Mouse (Mus musculus) midbrain, embryonic 15.5 days (tissue): ENCODE measurements around the gene Vapb. TPM values are rescaled to one million over a fixed set of nuclear protein-coding genes. Genes with fewer than 3 reads are reported as not detected.

Experiments
- ATAC-seq: fragments of 200-750 bp; cut with Nextera tagmentation; replicated peaks from 2 replicates; pipeline ENCODE4 v1.8.0; 2017; ENCODE audit warnings: moderate TSS enrichment
- H3K27ac ChIP-seq: fragments of 300-500 bp; sonication (generic); 2 replicates; pipeline ENCODE4 v1.5.1; 2015; ENCODE audit warnings: mild to moderate bottlenecking, inconsistent platforms
- H3K27me3 ChIP-seq: fragments of 300-500 bp; sonication (generic); replicated peaks from 2 replicates; pipeline ENCODE4 v1.6.1; 2015; ENCODE audit warnings: inconsistent platforms
- H3K36me3 ChIP-seq: fragments of 300-500 bp; sonication (generic); replicated peaks from 2 replicates; pipeline ENCODE4 v1.6.1; 2015; ENCODE audit warnings: inconsistent platforms
- H3K4me1 ChIP-seq: fragments of 300-500 bp; sonication (generic); 2 replicates; pipeline ENCODE4 v1.6.1; 2015; ENCODE audit warnings: inconsistent platforms
- H3K4me2 ChIP-seq: fragments of 300-500 bp; sonication (generic); 2 replicates; pipeline ENCODE4 v1.6.1; 2015; ENCODE audit warnings: inconsistent platforms, mild to moderate bottlenecking, moderate library complexity
- H3K4me3 ChIP-seq: fragments of 300-500 bp; sonication (generic); 2 replicates; pipeline ENCODE4 v1.5.1; 2015; ENCODE audit warnings: mild to moderate bottlenecking, inconsistent platforms
- H3K9ac ChIP-seq: fragments of 300-500 bp; sonication (generic); 2 replicates; pipeline ENCODE4 v1.6.1; 2015; ENCODE audit warnings: mild to moderate bottlenecking, inconsistent platforms
- H3K9me3 ChIP-seq: fragments of 300-500 bp; sonication (generic); 2 replicates; pipeline ENCODE4 v1.6.1; 2016; ENCODE audit warnings: inconsistent platforms
- WGBS: fragments of 180-500 bp; shearing (Covaris S2); methylation state at CpG from one replicate; pipeline ENCODE4 v1.1.7; 2015; ENCODE audit warnings: mixed read lengths; 5-methylcytosine and 5-hydroxymethylcytosine counted together
- polyA plus RNA-seq: library from polyadenylated mRNA; unstranded; fragments of >200 nt; fragmentation: Nextera tagmentation; extraction: Ambion mirVana; gene quantifications from 2 replicates; pipeline ENCODE4 v1.2.1, GENCODE M21; 2015

Gene Vapb
- polyA plus RNA-seq, 1 experiment from 2014 or later = 10.8 TPM

DNA sequence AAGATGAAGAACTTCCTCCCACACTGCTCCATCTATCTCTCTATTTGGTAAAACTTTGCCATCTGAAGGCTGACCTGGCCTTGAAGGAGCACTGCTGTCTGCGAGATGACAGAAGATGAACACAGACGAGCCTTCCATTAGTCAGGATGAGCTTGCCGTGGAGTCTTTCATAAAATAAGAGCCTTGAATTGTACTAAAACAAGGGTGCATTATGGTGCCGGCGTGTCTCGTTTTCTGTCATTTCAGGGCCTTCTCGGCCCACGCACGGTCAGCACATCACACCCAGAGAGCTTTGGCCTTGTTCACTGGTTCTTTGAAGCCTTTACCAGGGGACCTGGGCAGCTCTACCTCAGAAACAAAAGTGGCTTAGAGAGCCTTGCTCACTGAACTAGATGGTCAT, 5.4 kb downstream of the Vapb start:
- 89% methylated on average over 9 of the region's 9 CpGs for WGBS
- no peak overlapping the region for H3K27ac ChIP-seq
- H3K36me3 ChIP-seq = no peaks in the 10 kb centered on the region
- H3K9ac ChIP-seq = no peak overlapping the region
- no peaks in the 10 kb centered on the region for H3K9me3 ChIP-seq
- H3K4me1 ChIP-seq = peaks cover 30% of the 10 kb centered on the region
- H3K4me3 ChIP-seq = no peak overlapping the region
- H3K27me3 ChIP-seq = no peaks in the 10 kb centered on the region
- ATAC-seq = no peak
- no peak overlapping the region for H3K4me2 ChIP-seq

GRCm38 (mm10) chr2:173744070-173744815, 6.9 kb downstream of the Vapb start:
- Histone ChIP-seq H3K4me2 (no peak overlapping the region), H3K27ac (no peak overlapping the region), H3K36me3 (no peaks in the 10 kb centered on the region), H3K4me3 (no peak overlapping the region), H3K9ac (no peak overlapping the region), H3K9me3 (no peaks in the 10 kb centered on the region), H3K4me1 (peaks cover 15% of the 10 kb centered on the region), H3K27me3 (no peaks in the 10 kb centered on the region)
- WGBS = 91% methylated on average over 7 of the region's 7 CpGs
- ATAC-seq = no peak

DNA sequence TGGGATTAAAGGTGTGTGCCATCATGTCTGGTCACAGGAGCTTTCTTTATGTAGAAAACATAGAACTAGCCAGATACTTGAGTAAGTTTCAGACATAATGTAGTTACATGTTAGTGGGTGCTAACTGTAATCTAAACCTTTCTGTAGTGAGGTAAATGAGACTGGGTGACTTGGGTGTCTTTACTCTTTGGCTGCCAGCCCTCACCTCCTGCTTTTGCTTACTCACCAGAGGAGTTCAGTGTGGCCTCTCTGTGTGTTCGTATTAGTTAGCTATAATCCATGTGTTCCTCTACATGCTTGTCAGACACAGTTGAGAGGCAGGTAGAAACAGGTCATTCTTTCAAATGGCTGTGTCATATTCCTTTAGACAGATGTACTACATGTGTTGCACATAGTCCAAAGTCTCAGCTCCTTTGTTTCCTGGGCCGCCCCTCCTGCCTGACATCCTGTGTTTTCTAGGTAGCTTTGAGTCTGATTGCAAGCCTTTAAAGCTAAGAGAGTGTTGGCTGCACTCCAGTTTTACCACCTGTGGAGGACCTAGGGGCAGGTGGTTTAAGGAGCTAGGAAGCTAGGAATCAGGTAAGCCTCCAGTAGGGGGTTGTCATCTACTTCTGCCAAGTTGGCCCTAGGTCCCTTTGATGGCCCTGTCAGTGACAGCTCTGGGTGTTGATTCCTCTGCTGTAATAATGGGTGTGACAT, 11.8 kb downstream of the Vapb start:
- no peaks in the 10 kb centered on the region for H3K4me1 ChIP-seq
- H3K9ac ChIP-seq = no peak overlapping the region
- H3K4me2 ChIP-seq = no peak overlapping the region
- H3K9me3 ChIP-seq = no peaks in the 10 kb centered on the region
- no peak overlapping the region for H3K4me3 ChIP-seq
- no peaks in the 10 kb centered on the region for H3K36me3 ChIP-seq
- no peak for ATAC-seq
- WGBS = 90% methylated on average over 2 of the region's 2 CpGs
- H3K27me3 ChIP-seq = no peaks in the 10 kb centered on the region
- H3K27ac ChIP-seq = no peak overlapping the region

- H3K9ac ChIP-seq = no peak overlapping the region
- no peaks in the 10 kb centered on the region for H3K9me3 ChIP-seq
- H3K4me1 ChIP-seq = peaks cover 31% of the 10 kb centered on the region
- H3K27me3 ChIP-seq = no peaks in the 10 kb centered on the region
- peak overlapping the region; percentile 58; the same call in 1 of the 2 replicates for H3K27ac ChIP-seq
- H3K36me3 ChIP-seq = no peaks in the 10 kb centered on the region
- no peak overlapping the region for H3K4me3 ChIP-seq
- WGBS = 26% methylated on average over 8 of the region's 8 CpGs
- no peak overlapping the region for H3K4me2 ChIP-seq
- ATAC-seq = peak; percentile 67; the same call in 1 of the 2 replicates
These were observed 18.3 kb downstream of the Vapb start for GRCm38 (mm10) chr2:173755433-173756144.

DNA sequence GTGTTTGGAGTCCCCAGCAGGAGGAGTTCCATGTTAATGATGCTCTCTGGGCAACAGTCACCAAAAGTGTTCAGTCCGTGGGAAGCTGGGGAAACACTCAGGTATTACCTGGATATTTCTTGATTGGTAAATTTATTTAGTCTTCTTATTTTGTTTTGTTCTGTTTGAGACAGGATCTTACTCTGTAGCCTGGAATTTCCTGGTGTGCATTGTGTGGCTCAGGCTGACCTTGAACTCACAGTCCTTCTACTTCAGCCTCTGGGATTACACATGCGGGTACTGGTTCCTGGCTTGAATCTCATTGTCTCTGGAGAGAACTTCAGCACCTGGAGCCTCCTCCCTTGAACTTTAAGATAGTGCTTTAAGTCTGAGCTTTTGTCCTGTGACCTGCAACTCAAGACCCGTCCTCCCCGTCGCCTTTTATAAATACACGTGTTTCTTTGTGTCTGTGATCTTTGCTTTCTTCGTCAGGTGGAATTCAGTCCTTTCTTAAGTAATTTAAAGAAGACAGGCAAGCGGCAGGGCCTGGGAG, 20.4 kb downstream of the Vapb start:
- no peak overlapping the region for H3K4me3 ChIP-seq
- H3K36me3 ChIP-seq = no peaks in the 10 kb centered on the region
- H3K27me3 ChIP-seq = no peaks in the 10 kb centered on the region
- H3K9ac ChIP-seq = no peak overlapping the region
- no peak for ATAC-seq
- no peak overlapping the region for H3K4me2 ChIP-seq
- H3K4me1 ChIP-seq = peaks cover 36% of the 10 kb centered on the region
- H3K9me3 ChIP-seq = no peaks in the 10 kb centered on the region
- WGBS = 85% methylated on average over 8 of the region's 8 CpGs
- no peak overlapping the region for H3K27ac ChIP-seq

- no peak overlapping the region for H3K9ac ChIP-seq
- H3K27ac ChIP-seq = no peak overlapping the region
- no peaks in the 10 kb centered on the region for H3K27me3 ChIP-seq
- no peak overlapping the region for H3K4me3 ChIP-seq
- H3K36me3 ChIP-seq = no peaks in the 10 kb centered on the region
- H3K4me2 ChIP-seq = no peak overlapping the region
- H3K4me1 ChIP-seq = peaks cover 44% of the 10 kb centered on the region
- ATAC-seq = no peak
- H3K9me3 ChIP-seq = no peaks in the 10 kb centered on the region
- WGBS = 80% methylated on average over 6 of the region's 6 CpGs
These were observed 23.3 kb downstream of the Vapb start for GRCm38 (mm10) chr2:173760607-173761006.

DNA sequence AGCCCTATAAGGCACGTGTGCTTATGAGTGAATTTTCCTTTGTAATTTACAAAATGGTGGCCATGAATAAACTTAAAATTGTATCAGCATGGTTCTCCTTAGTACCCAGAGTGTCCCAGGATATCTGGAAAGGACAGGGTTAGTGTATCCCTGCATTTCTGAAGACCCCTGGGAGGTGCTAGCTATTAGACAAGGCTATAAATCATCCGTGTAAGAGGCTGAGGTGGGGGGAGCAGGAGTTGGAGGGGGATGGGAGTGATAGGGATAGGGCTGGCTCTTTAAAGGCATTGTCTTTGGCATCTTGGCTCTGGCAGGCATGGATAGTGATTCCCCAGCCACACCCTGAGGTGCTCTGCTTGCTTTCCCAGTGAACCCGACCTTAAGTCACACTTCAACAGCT, 27.3 kb downstream of the Vapb start:
- no peak overlapping the region for H3K9ac ChIP-seq
- H3K27me3 ChIP-seq = no peaks in the 10 kb centered on the region
- no peaks in the 10 kb centered on the region for H3K9me3 ChIP-seq
- WGBS = 59% methylated on average over 3 of the region's 3 CpGs
- no peak overlapping the region for H3K4me2 ChIP-seq
- H3K4me3 ChIP-seq = no peak overlapping the region
- no peaks in the 10 kb centered on the region for H3K36me3 ChIP-seq
- ATAC-seq = no peak
- no peak overlapping the region; the same call in 1 of the 2 replicates for H3K27ac ChIP-seq
- H3K4me1 ChIP-seq = peaks cover 52% of the 10 kb centered on the region

- no peak overlapping the region for H3K4me3 ChIP-seq
- peaks cover 54% of the 10 kb centered on the region for H3K4me1 ChIP-seq
- no peaks in the 10 kb centered on the region for H3K36me3 ChIP-seq
- no peak for ATAC-seq
- 75% methylated on average over 8 of the region's 8 CpGs for WGBS
- H3K27me3 ChIP-seq = no peaks in the 10 kb centered on the region
- no peaks in the 10 kb centered on the region for H3K9me3 ChIP-seq
- H3K27ac ChIP-seq = no peak overlapping the region
- no peak overlapping the region for H3K4me2 ChIP-seq
- no peak overlapping the region for H3K9ac ChIP-seq
These were observed 30.8 kb downstream of the Vapb start for GRCm38 (mm10) chr2:173767959-173768595.

- ATAC-seq = no peak
- Histone ChIP-seq H3K4me3 (no peak overlapping the region), H3K9ac (no peak overlapping the region), H3K4me2 (no peak overlapping the region), H3K27ac (peak overlapping the region; percentile 64), H3K27me3 (no peaks in the 10 kb centered on the region), H3K4me1 (peaks cover 57% of the 10 kb centered on the region), H3K36me3 (no peaks in the 10 kb centered on the region), H3K9me3 (no peaks in the 10 kb centered on the region)
- 46% methylated on average over 10 of the region's 10 CpGs for whole genome bisulfite sequencing
These were observed 31.9 kb downstream of the Vapb start for GRCm38 (mm10) chr2:173769183-173769582.

DNA sequence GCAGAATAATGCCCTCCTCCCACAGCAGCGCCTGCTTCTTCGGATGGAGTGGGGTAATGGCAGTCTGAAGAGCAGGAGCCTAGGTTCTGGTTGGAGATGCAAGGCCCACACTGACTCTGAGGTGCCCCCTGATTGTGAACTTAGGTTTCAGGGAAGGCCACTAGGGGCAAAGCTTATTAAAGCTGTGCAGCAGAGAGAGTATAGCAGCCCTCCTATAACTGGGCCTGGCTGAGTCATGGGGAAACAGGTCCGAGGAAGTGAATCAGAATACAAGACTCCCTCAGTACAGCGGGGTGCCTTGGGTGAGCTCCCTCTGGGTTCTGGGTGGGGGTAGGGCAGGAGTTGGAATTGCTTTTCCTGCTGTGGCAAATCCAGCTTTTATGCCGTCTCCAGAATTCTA, 33.3 kb downstream of the Vapb start:
- Histone ChIP-seq H3K27ac (peak overlapping the region; percentile 26; the same call in 1 of the 2 replicates), H3K9me3 (no peaks in the 10 kb centered on the region), H3K9ac (no peak overlapping the region), H3K4me1 (peaks cover 56% of the 10 kb centered on the region), H3K4me3 (no peak overlapping the region), H3K36me3 (no peaks in the 10 kb centered on the region), H3K27me3 (no peaks in the 10 kb centered on the region), H3K4me2 (no peak overlapping the region)
- ATAC-seq = no peak
- WGBS = 56% methylated on average over 5 of the region's 5 CpGs

DNA sequence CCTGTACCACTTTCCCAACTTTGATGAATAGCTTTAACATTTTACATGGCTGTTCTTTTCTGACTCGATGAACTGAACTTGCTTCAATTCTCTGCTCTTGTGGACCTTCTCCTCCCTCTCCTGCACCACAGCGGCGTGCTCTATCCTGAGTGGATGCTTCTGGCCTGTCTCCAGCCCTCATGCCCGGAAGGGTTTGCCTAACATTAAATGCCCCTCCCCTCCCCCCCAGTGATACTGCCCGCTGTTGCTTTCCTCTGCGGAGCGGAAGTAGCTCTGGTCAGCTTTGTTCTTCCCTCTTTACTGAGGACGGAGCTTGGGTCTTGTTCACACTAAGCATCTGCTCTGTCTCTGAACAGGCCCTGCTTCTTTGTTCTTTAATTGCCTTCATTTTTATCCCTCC, 34.4 kb downstream of the Vapb start:
- Histone ChIP-seq H3K4me2 (no peak overlapping the region), H3K9me3 (no peaks in the 10 kb centered on the region), H3K36me3 (no peaks in the 10 kb centered on the region), H3K4me3 (no peak overlapping the region), H3K27me3 (no peaks in the 10 kb centered on the region), H3K9ac (no peak overlapping the region), H3K27ac (0 out of 2 replicates have a peak overlapping the region, but pooled peaks have one; percentile 12), H3K4me1 (peaks cover 57% of the 10 kb centered on the region)
- ATAC-seq = no peak
- WGBS = 42% methylated on average over 8 of the region's 8 CpGs

DNA sequence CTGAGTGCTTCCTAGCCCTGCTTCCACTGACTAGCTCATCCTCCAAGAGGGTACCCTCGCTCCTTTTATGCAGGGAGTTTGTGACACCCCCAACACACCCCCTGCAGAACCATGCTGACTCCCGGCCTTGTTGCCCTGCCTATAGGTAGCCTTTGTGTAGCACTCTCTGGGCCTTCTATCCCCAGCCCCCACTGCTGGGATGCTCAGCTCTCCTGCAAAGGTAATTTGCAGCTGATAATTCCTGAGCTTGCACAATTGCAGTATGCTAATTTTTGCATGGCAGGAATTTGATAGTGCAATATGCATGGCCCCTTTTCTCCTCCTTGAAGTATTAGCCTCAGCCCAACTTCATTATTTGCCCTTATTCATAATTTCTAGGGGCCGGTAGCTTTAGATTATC, 38.2 kb downstream of the Vapb start:
- Histone ChIP-seq H3K27ac (peak overlapping the region; percentile 78), H3K4me1 (peaks cover 58% of the 10 kb centered on the region), H3K36me3 (peaks cover 9% of the 10 kb centered on the region; the same call in 1 of the 2 replicates), H3K4me3 (no peak overlapping the region), H3K27me3 (no peaks in the 10 kb centered on the region), H3K9ac (no peak overlapping the region), H3K4me2 (no peak overlapping the region), H3K9me3 (no peaks in the 10 kb centered on the region)
- ATAC-seq = peak; percentile 57
- WGBS = 21% methylated on average over 3 of the region's 3 CpGs
